Mouse (Mus musculus) limb, embryonic 11.5 days (tissue): ENCODE results near the gene Unc45b. TPM values are rescaled to one million over a fixed set of nuclear protein-coding genes. Genes with fewer than 3 reads are reported as not detected.

Experiments
- ATAC-seq: fragments of 200-750 bp; cut with Nextera tagmentation; 2 replicates; pipeline ENCODE4 v1.8.0; 2017; ENCODE audit warnings: low read depth; ENCODE audit not compliant: insufficient number of reproducible peaks, low FRiP score, low TSS enrichment
- DNase-seq: peaks from one replicate; pipeline ENCODE4 v3.0.0-alpha.2; 2015; ENCODE audit warnings: low spot score
- H3K27ac ChIP-seq: fragments of 300-500 bp; sonication (generic); replicated peaks from 2 replicates; pipeline ENCODE4 v1.5.1; 2014; ENCODE audit warnings: low read depth, mild to moderate bottlenecking, low read length
- H3K27me3 ChIP-seq: fragments of 300-500 bp; sonication (generic); 2 replicates; pipeline ENCODE4 v1.6.1; 2014; ENCODE audit warnings: mild to moderate bottlenecking, low read length, mixed read lengths; ENCODE audit not compliant: control insufficient read depth, insufficient read depth
- H3K36me3 ChIP-seq: fragments of 300-500 bp; sonication (generic); 2 replicates; pipeline ENCODE4 v1.6.1; 2014; ENCODE audit warnings: mild to moderate bottlenecking, low read length, moderate library complexity, mixed read lengths; ENCODE audit not compliant: control insufficient read depth, insufficient read depth
- H3K4me1 ChIP-seq: fragments of 300-500 bp; sonication (generic); 2 replicates; pipeline ENCODE4 v1.6.1; 2014; ENCODE audit warnings: low read length, mixed read lengths; ENCODE audit not compliant: control insufficient read depth, insufficient read depth
- H3K4me2 ChIP-seq: fragments of 300-500 bp; sonication (generic); 2 replicates; pipeline ENCODE4 v1.6.1; 2014; ENCODE audit warnings: low read depth, mild to moderate bottlenecking, moderate library complexity; ENCODE audit not compliant: severe bottlenecking
- H3K4me3 ChIP-seq: fragments of 300-500 bp; sonication (generic); 2 replicates; pipeline ENCODE4 v1.5.1; 2014; ENCODE audit warnings: low read depth, low read length
- H3K9ac ChIP-seq: fragments of 300-500 bp; sonication (generic); 2 replicates; pipeline ENCODE4 v1.6.1; 2014; ENCODE audit warnings: mild to moderate bottlenecking, low read length
- H3K9me3 ChIP-seq: fragments of 300-500 bp; sonication (generic); 2 replicates; pipeline ENCODE4 v1.6.1; 2016; ENCODE audit warnings: low read length; ENCODE audit not compliant: control insufficient read depth
- WGBS: fragments of 180-500 bp; shearing (Covaris S2); extraction: QIAGEN DNeasy Blood & Tissue Kit; methylation state at CpG from one replicate; pipeline ENCODE4 v1.1.7; 2014; 5-methylcytosine and 5-hydroxymethylcytosine counted together
- polyA plus RNA-seq: library from polyadenylated mRNA; unstranded; fragments of >200 nt; fragmentation: Nextera tagmentation; extraction: Ambion mirVana; gene quantifications from 2 replicates; pipeline ENCODE4 v1.2.1, GENCODE M21; 2014

The Unc45b gene
- polyA plus RNA-seq, 1 experiment from 2014 or later = 2.5 TPM

- 67% methylated on average over 8 of the region's 8 CpGs for WGBS
- peaks cover 25% of the 10 kb centered on the region for H3K36me3 ChIP-seq
Measured at GRCm38 (mm10) chr11:82904952-82905351, 5.4 kb upstream of the Unc45b start.

DNA sequence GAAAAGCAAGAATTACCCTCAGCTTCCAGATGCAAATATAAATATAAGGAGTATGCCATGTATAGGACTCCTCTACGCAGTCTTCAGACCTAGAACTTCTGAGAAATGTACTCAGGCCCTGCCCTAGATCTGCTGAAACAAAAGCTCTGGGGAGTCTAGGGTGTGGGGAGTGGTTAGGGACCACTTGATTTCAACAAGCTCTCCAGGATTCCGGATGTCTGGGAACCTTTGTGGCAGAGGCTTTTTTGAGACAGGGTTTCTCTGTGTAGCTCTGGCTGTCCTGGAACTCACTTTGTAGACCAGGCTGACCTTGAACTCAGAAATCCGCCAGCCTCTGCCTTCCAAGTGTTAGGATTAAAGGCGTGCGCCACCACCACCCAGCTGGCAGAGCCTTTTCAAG, 4.5 kb upstream of the Unc45b start:
- Histone ChIP-seq H3K4me2 (no peak overlapping the region), H3K4me3 (no peak overlapping the region), H3K36me3 (peaks cover 18% of the 10 kb centered on the region), H3K27ac (no peak overlapping the region), H3K9me3 (no peaks in the 10 kb centered on the region), H3K4me1 (peaks cover 4% of the 10 kb centered on the region; the same call in 1 of the 2 replicates), H3K27me3 (no peaks in the 10 kb centered on the region), H3K9ac (no peak overlapping the region)
- ATAC-seq (no peak), DNase-seq (no peak)
- 93% methylated on average over 5 of the region's 5 CpGs for WGBS

More at GRCm38 (mm10) chr11:82904952-82905351, 5.4 kb upstream of the Unc45b start:
- H3K4me3 ChIP-seq = no peak overlapping the region
- peaks cover 4% of the 10 kb centered on the region; the same call in 1 of the 2 replicates for H3K4me1 ChIP-seq
- ATAC-seq (no peak), DNase-seq (no peak)
- H3K4me2 ChIP-seq = no peak overlapping the region
- no peaks in the 10 kb centered on the region for H3K27me3 ChIP-seq
- no peak overlapping the region for H3K9ac ChIP-seq
- no peak overlapping the region for H3K27ac ChIP-seq
- no peaks in the 10 kb centered on the region for H3K9me3 ChIP-seq

DNA sequence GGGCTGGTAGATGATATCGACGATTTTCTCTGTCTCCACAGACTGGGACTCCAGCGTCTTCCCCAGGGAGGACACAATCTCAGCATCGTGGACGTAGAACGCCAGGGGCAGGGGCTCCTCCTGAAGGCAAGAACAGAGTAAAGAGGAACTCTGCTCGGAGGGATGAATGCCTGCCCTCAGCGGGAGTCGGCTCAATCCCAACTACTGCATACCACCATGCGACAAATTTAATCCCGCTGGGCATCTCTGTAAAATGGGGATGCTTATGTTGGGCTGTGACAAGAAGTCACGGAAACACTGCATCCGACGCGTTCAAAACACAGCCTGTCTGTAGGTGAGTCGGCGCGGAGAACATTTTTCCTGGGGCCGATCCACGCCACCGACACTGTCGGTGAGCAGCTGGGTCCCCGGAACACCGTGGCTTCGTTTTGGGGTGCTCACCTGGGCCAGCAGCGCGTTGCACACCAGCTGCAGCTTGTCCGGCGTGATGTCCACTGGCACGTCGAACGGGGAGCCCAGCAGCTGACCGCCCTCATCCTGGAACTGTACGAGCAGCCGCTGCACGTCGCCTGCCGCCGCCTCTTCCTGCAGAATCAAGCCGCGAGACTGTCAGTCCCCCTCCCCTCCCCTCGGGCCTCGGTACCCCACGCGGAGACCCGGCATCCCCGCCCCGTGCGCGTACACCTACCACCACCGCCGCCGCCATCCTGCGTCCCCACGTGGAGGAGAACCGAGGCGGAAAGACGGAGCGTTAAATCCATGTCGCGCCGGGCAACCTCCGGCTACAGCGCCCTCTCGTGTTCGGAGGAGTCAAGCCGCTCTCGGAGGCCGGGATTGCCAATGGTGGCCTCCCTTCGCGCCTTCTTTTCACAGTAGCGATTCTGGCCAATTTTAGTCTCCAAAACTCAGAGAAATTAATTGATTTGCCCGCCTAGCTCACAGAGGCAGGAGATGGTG, 2.4 kb upstream of the Unc45b start, which contains the start of gene Nle1:
Gene Nle1, minus strand, starts transcription at position 761 of the 957 bp plus-strand sequence.
- DNase-seq (peak; percentile 99), ATAC-seq (peak; percentile 42; the same call in 1 of the 2 replicates)
- peak within 1 kb of the TSS; percentile 75 for H3K9ac ChIP-seq
- no peaks in the 10 kb centered on the region for H3K9me3 ChIP-seq
- peaks cover 14% of the 10 kb centered on the region; the same call in 1 of the 2 replicates for H3K36me3 ChIP-seq
- no peaks in the 10 kb centered on the region for H3K27me3 ChIP-seq
- H3K4me3 ChIP-seq = peak within 1 kb of the TSS; percentile 90
- no peak within 1 kb of the TSS for H3K27ac ChIP-seq
- H3K4me1 ChIP-seq = peaks cover 4% of the 10 kb centered on the region; the same call in 1 of the 2 replicates
- H3K4me2 ChIP-seq = peak within 1 kb of the TSS; percentile 79
- WGBS = 2% methylated on average over 73 of the region's 73 CpGs

DNA sequence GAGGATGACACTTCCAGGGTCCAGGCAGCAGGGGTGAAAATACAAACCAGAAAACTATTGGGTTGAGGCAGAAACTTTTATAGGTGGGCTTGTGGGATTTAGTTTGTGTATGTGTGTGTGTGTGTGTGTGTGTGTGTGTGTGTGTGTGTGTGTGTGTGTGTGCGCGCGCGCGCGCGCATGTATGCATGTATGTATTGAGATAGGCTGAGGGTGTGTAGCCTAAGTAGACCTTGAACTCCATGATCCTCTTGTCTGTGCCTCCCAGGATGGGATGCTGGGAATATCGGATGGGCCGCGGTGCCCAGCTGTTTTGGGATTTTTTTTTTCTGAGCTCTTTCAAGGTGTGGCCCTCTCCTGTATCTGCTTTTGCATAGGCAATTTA, 1.8 kb upstream of the Unc45b start:
- no peak for DNase-seq
- no peaks in the 10 kb centered on the region for H3K27me3 ChIP-seq
- no peak for ATAC-seq
- H3K4me3 ChIP-seq = peak overlapping the region; percentile 90
- H3K27ac ChIP-seq = no peak overlapping the region
- H3K9me3 ChIP-seq = no peaks in the 10 kb centered on the region
- peak overlapping the region; percentile 79; the same call in 1 of the 2 replicates for H3K4me2 ChIP-seq
- H3K36me3 ChIP-seq = peaks cover 11% of the 10 kb centered on the region; the same call in 1 of the 2 replicates
- peaks cover 4% of the 10 kb centered on the region; the same call in 1 of the 2 replicates for H3K4me1 ChIP-seq
- WGBS = 82% methylated on average over 3 of the region's 10 CpGs
- H3K9ac ChIP-seq = no peak overlapping the region; the same call in 1 of the 2 replicates

DNA sequence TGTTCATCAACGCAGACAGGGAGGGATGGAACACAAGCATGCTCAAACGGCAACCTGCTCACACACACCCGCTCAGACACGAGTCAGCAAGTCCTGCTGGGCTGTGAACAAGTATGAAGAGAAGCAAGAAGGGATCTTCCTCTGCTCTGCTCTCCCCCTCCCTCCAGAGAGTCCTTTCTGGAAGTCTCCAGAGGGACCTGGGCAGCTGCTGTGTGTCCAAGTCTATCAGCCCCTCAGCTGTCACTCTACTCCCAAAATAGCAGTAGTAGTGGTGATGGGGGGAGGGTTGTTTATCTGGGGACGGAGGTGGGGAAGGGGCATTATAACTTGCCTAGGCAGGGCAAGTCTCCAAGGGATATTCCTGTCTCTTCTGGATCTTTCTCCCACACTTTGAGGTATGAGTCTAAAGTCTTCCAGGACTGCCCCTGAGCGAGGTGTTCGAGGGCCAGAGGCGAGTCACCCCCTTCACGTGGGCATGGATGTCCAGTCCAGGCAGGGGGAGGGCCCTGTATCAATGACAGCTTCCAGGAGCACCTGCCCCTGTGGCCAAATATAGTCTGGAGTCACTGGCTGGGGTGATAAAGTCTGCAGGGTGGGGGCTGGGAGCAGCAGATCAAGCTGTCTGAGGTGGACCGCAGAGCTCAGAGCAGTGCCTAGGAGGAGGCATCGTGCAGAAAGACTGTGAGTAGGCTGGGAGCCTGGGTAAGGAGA, 484 bp downstream of the Unc45b start:
- ATAC-seq = no peak
- no peaks in the 10 kb centered on the region for H3K9me3 ChIP-seq

DNA sequence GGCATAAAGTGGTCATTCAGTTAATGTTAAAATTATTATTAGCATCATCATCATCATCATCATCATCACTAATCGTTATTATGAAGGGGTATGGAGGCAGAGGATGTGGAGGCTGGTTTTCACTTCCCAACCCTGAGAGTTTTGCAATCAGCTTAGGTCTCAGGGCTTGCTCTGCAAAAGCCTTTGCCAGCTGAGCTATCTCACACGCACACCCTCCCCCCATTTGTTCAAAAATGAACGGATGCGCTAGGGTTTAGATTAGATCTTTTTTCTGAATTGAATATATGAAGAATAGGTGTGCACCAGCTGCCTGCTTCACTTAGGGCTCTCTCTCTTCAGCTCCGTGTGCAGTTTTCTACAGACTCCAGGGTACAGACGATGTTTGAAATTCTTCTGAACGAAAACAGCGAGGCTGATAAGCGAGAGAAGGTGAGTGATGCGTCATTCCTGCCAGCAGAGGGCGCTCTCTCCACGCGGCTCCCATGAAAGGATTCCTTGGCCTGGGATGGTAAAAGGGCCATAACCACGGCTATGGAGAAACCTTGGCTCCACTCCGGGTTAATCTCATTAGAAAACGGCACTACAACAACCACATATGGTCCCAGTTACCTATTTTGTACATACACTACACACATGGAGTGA, 4.5 kb downstream of the Unc45b start:
- WGBS = 9% methylated on average over 16 of the region's 16 CpGs
- Histone ChIP-seq H3K27me3 (no peaks in the 10 kb centered on the region), H3K9ac (no peak overlapping the region), H3K9me3 (no peaks in the 10 kb centered on the region), H3K36me3 (no peaks in the 10 kb centered on the region), H3K27ac (no peak overlapping the region), H3K4me3 (no peak overlapping the region), H3K4me1 (no peaks in the 10 kb centered on the region), H3K4me2 (peak overlapping the region; percentile 31; the same call in 1 of the 2 replicates)
- ATAC-seq (no peak; the same call in 1 of the 2 replicates), DNase-seq (peak; percentile 88)

More for the DNA sequence above, 484 bp downstream of the Unc45b start:
- Histone ChIP-seq H3K4me1 (peaks cover 4% of the 10 kb centered on the region; the same call in 1 of the 2 replicates), H3K4me2 (no peak overlapping the region), H3K27ac (no peak overlapping the region), H3K36me3 (no peaks in the 10 kb centered on the region), H3K9ac (no peak overlapping the region), H3K27me3 (no peaks in the 10 kb centered on the region), H3K4me3 (no peak overlapping the region)
- WGBS = 82% methylated on average over 11 of the region's 11 CpGs
- DNase-seq = no peak

GRCm38 (mm10) chr11:82920768-82921167, 10.4 kb downstream of the Unc45b start:
- no peaks in the 10 kb centered on the region for H3K27me3 ChIP-seq
- no peaks in the 10 kb centered on the region for H3K4me1 ChIP-seq
- H3K4me3 ChIP-seq = no peak overlapping the region
- H3K36me3 ChIP-seq = no peaks in the 10 kb centered on the region
- no peak for DNase-seq
- no peak overlapping the region for H3K9ac ChIP-seq
- H3K27ac ChIP-seq = no peak overlapping the region
- no peak overlapping the region for H3K4me2 ChIP-seq
- no peaks in the 10 kb centered on the region for H3K9me3 ChIP-seq
- ATAC-seq = no peak
- 44% methylated on average over 10 of the region's 10 CpGs for WGBS

GRCm38 (mm10) chr11:82921691-82922090, 11.3 kb downstream of the Unc45b start:
- Histone ChIP-seq H3K9ac (no peak overlapping the region), H3K27ac (no peak overlapping the region), H3K4me3 (no peak overlapping the region), H3K4me2 (no peak overlapping the region), H3K4me1 (no peaks in the 10 kb centered on the region), H3K27me3 (no peaks in the 10 kb centered on the region; the same call in 1 of the 2 replicates), H3K36me3 (no peaks in the 10 kb centered on the region), H3K9me3 (no peaks in the 10 kb centered on the region)
- no peak for ATAC-seq
- no peak for DNase-seq
- WGBS = 72% methylated on average over 4 of the region's 4 CpGs
